Mouse (Mus musculus): ENCODE data around the gene Haus4. TPM values are rescaled to one million over a fixed set of nuclear protein-coding genes. Genes with fewer than 3 reads are reported as not detected.

Gene Haus4
- polyA plus RNA-seq (2014; fragmentation: Nextera tagmentation; extraction: Ambion mirVana): 56.3 and 60.9 TPM in 2 replicates

DNA sequence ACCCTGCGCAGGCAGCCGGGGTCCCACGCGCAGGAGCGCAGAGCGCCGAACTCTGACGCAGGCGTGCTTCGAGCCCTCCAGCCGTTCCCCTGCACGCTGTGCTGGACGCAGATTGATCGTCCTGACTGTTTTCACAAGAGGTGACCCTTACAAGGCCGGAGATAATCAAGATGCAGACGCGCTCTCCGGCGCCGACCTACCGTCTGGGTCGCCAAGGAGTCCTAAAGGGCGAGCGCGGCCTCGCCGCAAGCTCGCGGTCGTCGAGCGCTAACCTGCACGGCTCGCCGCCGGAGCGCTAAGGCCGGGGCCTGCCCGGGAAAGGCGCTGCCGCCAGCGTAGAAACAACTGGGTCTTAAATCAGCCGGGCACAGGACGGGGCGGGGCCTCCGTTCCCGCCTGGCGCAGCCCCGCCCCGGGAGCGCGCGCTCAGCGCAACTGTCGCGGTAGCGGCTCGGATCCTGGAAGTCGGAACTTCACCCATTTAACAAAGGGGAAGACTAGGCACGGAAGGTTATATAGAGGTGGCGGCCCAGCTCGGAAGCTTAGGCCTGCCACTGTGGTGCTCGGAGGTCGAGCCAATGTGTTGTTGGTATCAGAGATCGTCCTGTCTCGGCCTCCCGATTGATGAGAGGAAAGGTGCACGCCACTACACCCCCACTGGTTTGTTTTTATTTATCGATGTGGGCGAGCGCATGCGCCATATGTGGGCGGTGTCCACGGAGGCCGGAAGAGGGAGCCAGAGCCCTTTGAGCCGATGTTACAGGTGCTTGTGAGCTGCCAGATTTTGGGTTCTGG lies at the start of gene Haus4:
TSS of gene Haus4 (minus strand) at position 642 of the 795 bp plus-strand sequence.
- Histone ChIP-seq H3K36me3 (ENCODE audit: control insufficient read depth, insufficient read depth, low read length) (peaks cover 11% of the 10 kb centered on the region), H3K27ac (ENCODE audit: low read depth, low read length) (peak within 1 kb of the TSS; percentile 85; the same call in 1 of the 2 replicates), H3K9me3 (ENCODE audit: control insufficient read depth, low read length) (no peaks in the 10 kb centered on the region), H3K4me1 (ENCODE audit: control insufficient read depth, insufficient read depth, low read length) (peaks cover 7% of the 10 kb centered on the region; the same call in 1 of the 2 replicates), H3K4me3 (ENCODE audit: low read length) (peak within 1 kb of the TSS; percentile 58), H3K9ac (ENCODE audit: low read depth, low read length) (peak within 1 kb of the TSS; percentile 70), H3K4me2 (replicated peaks; ENCODE audit: low read depth, low read length) (peak within 1 kb of the TSS; percentile 84), H3K27me3 (ENCODE audit: control insufficient read depth, insufficient read depth, low read length) (no peaks in the 10 kb centered on the region)
- ATAC-seq (ENCODE audit: low FRiP score, low TSS enrichment): peak; percentile 95
- WGBS: under 1% methylated on average over 76 of the region's 76 CpGs

DNA sequence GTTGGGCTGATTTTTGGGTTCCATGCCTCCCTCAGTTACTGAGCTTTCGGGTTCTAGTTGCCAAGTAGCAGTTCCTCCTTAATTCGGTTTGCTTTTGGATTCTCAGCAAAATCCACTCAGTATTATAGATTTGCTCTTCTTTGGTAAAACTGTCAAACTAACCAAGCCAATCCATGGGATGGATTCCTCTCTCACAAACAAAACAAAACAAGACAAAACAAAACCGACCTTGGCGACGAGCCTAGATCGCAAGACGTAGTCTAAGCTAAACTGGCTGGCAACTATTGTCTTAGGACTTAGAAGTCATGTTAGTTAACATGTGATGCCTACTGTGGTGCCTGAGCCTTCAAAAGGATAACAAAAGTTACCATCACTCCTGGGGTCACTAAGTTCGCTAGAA lies 49.3 kb upstream of the Haus4 start:
- Histone ChIP-seq H3K27ac (ENCODE audit: low read depth, low read length) (peak overlapping the region; percentile 71), H3K9ac (ENCODE audit: low read depth, low read length) (0 out of 2 replicates have a peak overlapping the region, but pooled peaks have one; percentile 84), H3K4me2 (replicated peaks; ENCODE audit: low read depth, low read length) (peak overlapping the region; percentile 49), H3K9me3 (ENCODE audit: control insufficient read depth, low read length) (no peaks in the 10 kb centered on the region), H3K4me3 (ENCODE audit: low read length) (peak overlapping the region; percentile 75), H3K36me3 (ENCODE audit: control insufficient read depth, insufficient read depth, low read length) (no peaks in the 10 kb centered on the region), H3K4me1 (ENCODE audit: control insufficient read depth, insufficient read depth, low read length) (peaks cover 15% of the 10 kb centered on the region; the same call in 1 of the 2 replicates), H3K27me3 (ENCODE audit: control insufficient read depth, insufficient read depth, low read length) (no peaks in the 10 kb centered on the region)
- no peak for ATAC-seq (ENCODE audit: low FRiP score, low TSS enrichment)
- WGBS: 83% methylated on average over 8 of the region's 8 CpGs

DNA sequence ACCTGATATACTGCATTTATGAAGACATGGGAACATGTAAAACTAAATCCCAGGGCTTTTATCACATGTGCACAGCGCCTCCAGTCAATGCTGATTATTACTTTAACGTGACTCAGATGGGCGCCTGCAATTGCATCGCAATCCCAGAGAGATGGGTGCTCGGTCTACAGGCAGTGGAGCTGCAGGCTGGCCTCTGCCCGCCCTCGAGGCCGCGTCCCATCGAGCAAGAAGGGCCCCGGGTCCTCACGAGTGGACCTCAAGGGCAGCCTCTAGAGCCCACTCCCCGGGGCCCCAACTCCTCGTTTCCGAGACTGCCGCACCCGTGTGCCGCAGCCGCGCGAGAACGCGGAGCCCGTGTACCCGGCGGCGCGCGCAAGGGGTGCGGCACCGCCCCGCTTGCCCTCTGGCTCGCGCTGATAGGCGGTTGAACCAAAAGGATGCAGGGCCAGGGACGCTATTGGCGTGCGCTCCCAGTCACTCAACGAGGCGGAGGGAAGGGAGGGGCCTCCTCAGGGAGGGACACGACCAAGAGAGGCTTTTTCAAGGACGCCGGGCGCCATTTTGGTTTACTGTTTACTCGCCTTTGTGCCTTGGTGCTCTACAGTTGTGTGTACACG lies 48.7 kb upstream of the Haus4 start:
- peak; percentile 98 for ATAC-seq (ENCODE audit: low FRiP score, low TSS enrichment)
- Histone ChIP-seq H3K4me2 (replicated peaks; ENCODE audit: low read depth, low read length) (peak overlapping the region; percentile 49), H3K9ac (ENCODE audit: low read depth, low read length) (peak overlapping the region; percentile 84), H3K27ac (ENCODE audit: low read depth, low read length) (peak overlapping the region; percentile 95), H3K27me3 (ENCODE audit: control insufficient read depth, insufficient read depth, low read length) (no peaks in the 10 kb centered on the region), H3K9me3 (ENCODE audit: control insufficient read depth, low read length) (no peaks in the 10 kb centered on the region), H3K36me3 (ENCODE audit: control insufficient read depth, insufficient read depth, low read length) (no peaks in the 10 kb centered on the region), H3K4me1 (ENCODE audit: control insufficient read depth, insufficient read depth, low read length) (peaks cover 15% of the 10 kb centered on the region; the same call in 1 of the 2 replicates), H3K4me3 (ENCODE audit: low read length) (peak overlapping the region; percentile 75)
- under 1% methylated on average over 46 of the region's 46 CpGs for WGBS

DNA sequence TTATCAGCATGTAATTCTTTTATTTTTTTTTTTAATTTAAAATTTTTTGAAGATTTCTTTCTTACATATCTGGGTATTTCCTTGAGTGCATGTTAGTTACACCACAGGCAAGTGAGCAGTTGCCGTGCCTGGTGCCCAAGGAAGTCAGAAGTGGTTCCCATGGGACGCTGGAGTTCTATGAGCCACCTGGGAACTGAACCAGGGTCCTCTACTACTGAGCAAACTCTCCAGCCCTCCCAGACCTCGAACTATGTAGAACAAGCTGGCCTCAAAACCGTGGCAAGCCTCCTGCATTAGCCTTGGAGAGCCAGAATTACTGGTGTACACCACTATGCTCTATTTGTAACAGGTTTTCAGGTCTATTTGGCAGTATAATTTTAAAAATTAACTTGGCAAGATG lies 48.2 kb upstream of the Haus4 start:
- Histone ChIP-seq H3K36me3 (ENCODE audit: control insufficient read depth, insufficient read depth, low read length) (no peaks in the 10 kb centered on the region), H3K27me3 (ENCODE audit: control insufficient read depth, insufficient read depth, low read length) (no peaks in the 10 kb centered on the region), H3K4me2 (replicated peaks; ENCODE audit: low read depth, low read length) (peak overlapping the region; percentile 49), H3K9ac (ENCODE audit: low read depth, low read length) (peak overlapping the region; percentile 84; the same call in 1 of the 2 replicates), H3K27ac (ENCODE audit: low read depth, low read length) (peak overlapping the region; percentile 95), H3K4me3 (ENCODE audit: low read length) (peak overlapping the region; percentile 75), H3K9me3 (ENCODE audit: control insufficient read depth, low read length) (no peaks in the 10 kb centered on the region), H3K4me1 (ENCODE audit: control insufficient read depth, insufficient read depth, low read length) (peaks cover 15% of the 10 kb centered on the region; the same call in 1 of the 2 replicates)
- 46% methylated on average over 4 of the region's 4 CpGs for WGBS
- peak; percentile 14; the same call in 1 of the 2 replicates for ATAC-seq (ENCODE audit: low FRiP score, low TSS enrichment)

DNA sequence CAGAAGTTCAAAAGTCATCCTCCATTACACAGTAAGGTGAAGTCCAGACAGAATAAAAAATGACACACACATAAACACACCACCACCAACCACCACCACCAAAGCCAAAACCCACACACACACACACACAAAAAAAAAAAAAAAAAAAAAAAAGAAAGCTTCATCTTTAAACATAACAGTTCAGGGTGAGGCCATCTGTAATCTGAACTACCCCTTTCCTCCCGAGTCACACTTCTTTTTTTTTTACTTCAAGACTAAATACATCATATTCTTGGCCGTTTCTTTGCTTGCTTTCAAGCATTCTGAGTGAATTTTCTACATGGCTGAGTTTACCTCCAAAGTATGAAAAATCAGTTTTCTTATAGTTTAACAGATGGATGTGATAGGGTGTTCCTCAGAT lies 47.2 kb upstream of the Haus4 start:
- no peaks in the 10 kb centered on the region for H3K27me3 ChIP-seq (ENCODE audit: control insufficient read depth, insufficient read depth, low read length)
- no peaks in the 10 kb centered on the region for H3K36me3 ChIP-seq (ENCODE audit: control insufficient read depth, insufficient read depth, low read length)
- H3K4me3 ChIP-seq (ENCODE audit: low read length): no peak overlapping the region
- no peak for ATAC-seq (ENCODE audit: low FRiP score, low TSS enrichment)
- no peak overlapping the region for H3K4me2 ChIP-seq (replicated peaks; ENCODE audit: low read depth, low read length)
- peaks cover 15% of the 10 kb centered on the region; the same call in 1 of the 2 replicates for H3K4me1 ChIP-seq (ENCODE audit: control insufficient read depth, insufficient read depth, low read length)
- no peak overlapping the region for H3K9ac ChIP-seq (ENCODE audit: low read depth, low read length)
- WGBS: 43% methylated on average over 2 of the region's 2 CpGs
- no peaks in the 10 kb centered on the region for H3K9me3 ChIP-seq (ENCODE audit: control insufficient read depth, low read length)
- no peak overlapping the region for H3K27ac ChIP-seq (ENCODE audit: low read depth, low read length)

DNA sequence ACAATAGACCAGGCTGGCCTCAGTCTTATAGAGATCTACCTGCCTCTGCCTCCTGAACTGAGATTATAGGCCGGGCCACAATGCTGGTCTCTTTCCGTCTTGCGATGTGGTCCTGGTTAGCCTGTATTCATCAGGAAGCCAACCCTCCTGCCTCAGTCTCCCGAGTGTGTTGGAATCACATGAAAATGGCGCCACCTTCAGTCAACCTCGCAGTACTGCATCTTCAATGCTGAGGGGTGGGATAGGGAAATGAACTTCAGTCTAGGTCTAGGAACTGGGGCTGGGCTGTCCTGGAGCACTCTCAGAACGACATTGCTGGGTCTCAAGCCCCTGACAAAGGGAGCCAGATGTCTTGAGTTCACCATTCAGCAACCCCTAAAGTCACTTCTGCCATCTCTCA lies 42.7 kb upstream of the Haus4 start:
- Histone ChIP-seq H3K4me3 (ENCODE audit: low read length) (no peak overlapping the region), H3K9me3 (ENCODE audit: control insufficient read depth, low read length) (0 out of 2 replicates have a peak, but pooled peaks cover 5% of the 10 kb centered on the region), H3K4me2 (replicated peaks; ENCODE audit: low read depth, low read length) (no peak overlapping the region), H3K9ac (ENCODE audit: low read depth, low read length) (no peak overlapping the region), H3K4me1 (ENCODE audit: control insufficient read depth, insufficient read depth, low read length) (peaks cover 14% of the 10 kb centered on the region), H3K27ac (ENCODE audit: low read depth, low read length) (no peak overlapping the region), H3K27me3 (ENCODE audit: control insufficient read depth, insufficient read depth, low read length) (no peaks in the 10 kb centered on the region), H3K36me3 (ENCODE audit: control insufficient read depth, insufficient read depth, low read length) (peaks cover 6% of the 10 kb centered on the region; the same call in 1 of the 2 replicates)
- WGBS: 83% methylated on average over 7 of the region's 7 CpGs
- ATAC-seq (ENCODE audit: low FRiP score, low TSS enrichment): no peak

DNA sequence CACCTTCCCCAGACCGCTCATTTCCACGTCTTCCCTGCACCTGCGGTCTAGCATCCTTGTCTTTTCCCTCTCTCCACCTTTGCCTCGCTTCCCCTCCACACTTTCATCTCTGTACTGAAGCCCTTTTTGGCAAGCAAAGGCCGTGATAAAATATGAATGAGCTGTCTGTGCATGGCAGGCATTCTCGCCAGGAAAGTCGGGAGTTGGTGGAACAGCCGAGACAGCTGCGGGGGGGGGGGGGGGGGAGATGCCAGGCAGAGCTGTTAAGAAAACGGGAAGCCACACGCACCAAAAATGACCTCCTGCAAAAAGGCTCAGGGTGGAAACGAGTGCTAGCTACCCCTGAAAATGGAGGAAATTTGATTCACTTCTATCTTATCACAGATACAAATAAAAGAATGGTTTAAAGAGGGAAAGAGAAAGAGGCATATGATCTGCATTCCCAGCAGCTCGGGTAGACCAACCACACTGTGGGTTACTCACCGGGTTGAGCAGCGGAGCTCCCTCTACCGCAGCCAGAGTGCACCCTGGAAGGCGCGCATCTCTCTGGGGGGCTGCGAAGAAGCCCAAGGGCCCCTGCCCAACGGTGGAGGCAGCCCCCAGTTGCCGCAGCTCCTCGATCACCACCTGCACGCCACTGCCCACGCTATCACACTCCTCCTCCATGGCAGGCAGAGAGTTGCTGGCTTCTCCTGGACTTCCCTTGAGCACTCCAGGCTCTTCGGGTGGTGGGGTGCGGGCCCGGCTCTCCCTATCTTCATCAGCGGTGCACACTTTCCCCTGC lies 40.4 kb upstream of the Haus4 start:
- H3K4me3 ChIP-seq (ENCODE audit: low read length): no peak overlapping the region
- peaks cover 6% of the 10 kb centered on the region; the same call in 1 of the 2 replicates for H3K36me3 ChIP-seq (ENCODE audit: control insufficient read depth, insufficient read depth, low read length)
- H3K27ac ChIP-seq (ENCODE audit: low read depth, low read length): no peak overlapping the region
- H3K9me3 ChIP-seq (ENCODE audit: control insufficient read depth, low read length): 0 out of 2 replicates have a peak, but pooled peaks cover 5% of the 10 kb centered on the region
- no peak overlapping the region for H3K4me2 ChIP-seq (replicated peaks; ENCODE audit: low read depth, low read length)
- no peak overlapping the region for H3K9ac ChIP-seq (ENCODE audit: low read depth, low read length)
- no peak for ATAC-seq (ENCODE audit: low FRiP score, low TSS enrichment)
- no peaks in the 10 kb centered on the region for H3K27me3 ChIP-seq (ENCODE audit: control insufficient read depth, insufficient read depth, low read length)
- 77% methylated on average over 27 of the region's 28 CpGs for whole genome bisulfite sequencing
- H3K4me1 ChIP-seq (ENCODE audit: control insufficient read depth, insufficient read depth, low read length): peaks cover 14% of the 10 kb centered on the region

DNA sequence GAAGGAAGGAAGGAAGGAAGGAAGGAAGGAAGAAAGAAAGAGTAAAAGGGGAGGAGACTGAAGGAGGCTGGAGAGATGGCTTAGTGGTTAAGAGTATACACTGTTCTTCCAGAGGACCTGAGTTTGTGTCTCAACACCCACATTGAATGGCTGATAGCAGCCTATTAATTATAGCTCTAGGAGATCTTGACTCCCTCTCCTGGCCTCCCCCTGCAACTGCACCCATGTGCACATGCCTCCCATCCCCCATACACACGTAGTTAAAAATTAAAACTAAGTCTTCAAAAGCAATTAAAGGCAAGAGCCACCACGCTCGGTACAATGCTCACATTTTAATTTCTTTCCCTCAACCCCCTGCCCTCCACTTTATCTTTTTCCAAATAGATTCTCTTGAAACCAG lies 39.6 kb upstream of the Haus4 start:
- WGBS: 89% methylated on average over 3 of the region's 3 CpGs
- Histone ChIP-seq H3K4me3 (ENCODE audit: low read length) (no peak overlapping the region), H3K9ac (ENCODE audit: low read depth, low read length) (no peak overlapping the region), H3K27ac (ENCODE audit: low read depth, low read length) (no peak overlapping the region), H3K4me1 (ENCODE audit: control insufficient read depth, insufficient read depth, low read length) (peaks cover 14% of the 10 kb centered on the region), H3K36me3 (ENCODE audit: control insufficient read depth, insufficient read depth, low read length) (peaks cover 6% of the 10 kb centered on the region; the same call in 1 of the 2 replicates), H3K4me2 (replicated peaks; ENCODE audit: low read depth, low read length) (no peak overlapping the region), H3K27me3 (ENCODE audit: control insufficient read depth, insufficient read depth, low read length) (no peaks in the 10 kb centered on the region), H3K9me3 (ENCODE audit: control insufficient read depth, low read length) (0 out of 2 replicates have a peak, but pooled peaks cover 5% of the 10 kb centered on the region)
- no peak for ATAC-seq (ENCODE audit: low FRiP score, low TSS enrichment)

Measured in kidney, embryonic 14.5 days (tissue).